Mouse (Mus musculus): ENCODE measurements around the gene Runx1. TPM values are rescaled to one million over a fixed set of nuclear protein-coding genes. Genes with fewer than 3 reads are reported as not detected.

Runx1 gene
- polyA plus RNA-seq, 1 experiment from 2014 or later, result 5.1 TPM

GRCm38 (mm10) chr16:92852276-92852675 is 26.3 kb upstream of the Runx1 start:
- WGBS, result 87% methylated on average over 6 of the region's 6 CpGs
- no peaks in the 10 kb centered on the region for H3K9me3 ChIP-seq
- no peaks in the 10 kb centered on the region for H3K36me3 ChIP-seq
- H3K4me3 ChIP-seq, result no peak overlapping the region
- H3K4me1 ChIP-seq, result no peaks in the 10 kb centered on the region
- H3K27me3 ChIP-seq, result no peaks in the 10 kb centered on the region
- no peak overlapping the region for H3K9ac ChIP-seq
- H3K4me2 ChIP-seq (replicated peaks), result no peak overlapping the region
- H3K27ac ChIP-seq, result no peak overlapping the region
- no peak for ATAC-seq (ENCODE audit: low FRiP score, low read depth)

DNA sequence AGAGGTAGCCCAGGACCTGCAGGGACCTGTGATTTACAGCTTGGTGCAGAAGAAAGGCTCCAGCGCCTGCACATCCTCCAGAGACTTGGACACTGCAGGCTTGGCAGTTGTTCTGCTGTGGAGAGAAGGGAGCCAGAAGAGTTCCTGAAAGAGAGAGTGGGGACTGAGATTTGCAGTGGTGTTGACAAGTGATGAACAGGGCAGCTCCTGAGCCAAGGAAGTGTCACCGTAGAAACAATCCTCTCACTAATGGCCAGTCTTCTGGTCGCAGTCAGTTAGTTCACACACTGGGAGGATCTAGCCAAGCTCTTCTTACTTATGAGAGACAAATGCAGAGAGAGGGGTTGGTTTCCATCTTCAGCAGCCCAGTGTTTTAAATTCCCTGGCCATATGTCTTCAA is 24.5 kb upstream of the Runx1 start:
- 71% methylated on average over 3 of the region's 3 CpGs for WGBS
- no peak overlapping the region for H3K4me2 ChIP-seq (replicated peaks)
- H3K4me3 ChIP-seq, result no peak overlapping the region
- peaks cover 11% of the 10 kb centered on the region for H3K4me1 ChIP-seq
- H3K27ac ChIP-seq, result no peak overlapping the region
- ATAC-seq (ENCODE audit: low FRiP score, low read depth), result no peak
- H3K9ac ChIP-seq, result no peak overlapping the region
- no peaks in the 10 kb centered on the region for H3K36me3 ChIP-seq
- H3K9me3 ChIP-seq, result no peaks in the 10 kb centered on the region
- no peaks in the 10 kb centered on the region for H3K27me3 ChIP-seq

DNA sequence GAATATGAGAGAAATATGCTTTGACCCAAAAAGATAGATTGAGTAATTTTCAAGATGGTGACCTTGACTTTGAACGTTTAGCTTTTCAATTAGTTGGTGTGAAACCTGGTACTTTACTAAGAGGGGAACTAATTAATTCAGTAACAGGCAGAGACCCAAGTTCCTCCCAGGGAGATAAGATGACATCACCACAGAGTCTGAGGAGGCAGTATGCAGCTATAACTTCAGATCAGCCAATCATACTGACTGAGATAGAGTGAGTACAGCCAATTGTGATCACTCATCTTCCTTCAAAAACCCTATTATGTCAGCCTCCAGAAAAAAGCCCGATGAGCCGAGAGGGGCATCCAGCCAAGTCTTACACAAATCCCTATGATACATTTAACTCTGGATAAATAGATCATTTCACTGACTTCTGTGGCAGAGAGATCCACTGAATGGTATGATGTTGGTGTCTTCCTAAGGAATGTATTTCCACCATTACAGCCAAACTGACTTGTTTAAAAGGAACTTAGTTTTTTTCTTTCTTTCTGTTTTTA is 21.9 kb upstream of the Runx1 start:
- H3K4me2 ChIP-seq (replicated peaks), result no peak overlapping the region
- H3K9ac ChIP-seq, result no peak overlapping the region
- H3K36me3 ChIP-seq, result no peaks in the 10 kb centered on the region
- no peaks in the 10 kb centered on the region for H3K9me3 ChIP-seq
- no peaks in the 10 kb centered on the region for H3K27me3 ChIP-seq
- H3K4me1 ChIP-seq, result peaks cover 15% of the 10 kb centered on the region
- H3K4me3 ChIP-seq, result no peak overlapping the region
- 79% methylated on average over 3 of the region's 3 CpGs for WGBS
- H3K27ac ChIP-seq, result no peak overlapping the region
- ATAC-seq (ENCODE audit: low FRiP score, low read depth), result no peak

DNA sequence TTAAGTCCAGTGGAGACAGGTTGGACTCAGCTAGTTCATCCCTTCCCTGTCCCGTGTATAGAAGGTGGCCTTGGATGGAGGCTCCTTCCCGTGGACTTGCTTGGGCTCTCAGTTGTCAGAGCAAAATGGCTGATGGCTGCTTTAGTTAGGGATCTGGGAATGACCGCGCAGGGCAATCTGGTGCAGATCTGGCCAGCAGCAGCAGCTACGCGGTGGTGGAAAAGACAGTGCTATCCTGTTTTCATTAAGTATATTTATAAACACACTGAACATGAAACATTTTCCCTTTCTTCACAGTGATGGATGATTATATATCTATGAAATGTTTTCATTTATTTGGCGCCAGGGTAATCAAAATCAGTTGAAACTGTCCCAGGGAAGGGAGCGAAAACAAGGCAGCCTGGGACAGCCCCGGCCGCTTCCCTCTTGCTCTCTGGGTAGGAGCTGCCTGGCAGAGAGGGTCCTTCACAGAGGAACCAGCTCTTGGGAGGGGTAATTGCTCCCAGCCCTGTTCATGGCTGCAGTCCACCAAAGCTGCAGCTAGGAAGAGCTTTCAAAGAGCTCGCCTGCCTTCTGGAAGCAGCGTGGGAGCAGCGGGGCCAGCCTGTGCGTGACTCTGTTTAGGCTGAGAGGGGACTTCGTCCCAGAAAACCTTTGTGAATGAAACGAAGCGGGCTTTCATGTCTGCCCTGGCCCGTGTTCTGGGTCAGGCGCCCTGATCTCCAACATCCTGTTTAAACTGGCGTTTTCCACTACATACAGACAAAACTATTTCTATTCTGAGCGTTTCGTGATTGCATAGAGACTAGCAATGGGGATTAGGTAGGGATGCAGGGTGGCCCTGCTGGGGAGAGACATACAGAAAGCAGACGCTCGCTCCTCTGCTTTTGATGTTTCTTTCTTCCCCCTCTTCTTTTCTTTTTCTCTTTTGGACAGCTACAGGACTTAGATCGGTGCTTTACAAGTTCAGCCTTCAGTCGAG is 19.6 kb upstream of the Runx1 start:
- WGBS, result 45% methylated on average over 26 of the region's 26 CpGs

GRCm38 (mm10) chr16:92838709-92839108 is 12.8 kb upstream of the Runx1 start:
- Histone ChIP-seq H3K36me3 (no peaks in the 10 kb centered on the region), H3K4me1 (no peaks in the 10 kb centered on the region), H3K4me3 (no peak overlapping the region), H3K27me3 (no peaks in the 10 kb centered on the region), H3K9ac (no peak overlapping the region), H3K9me3 (no peaks in the 10 kb centered on the region), H3K27ac (no peak overlapping the region), H3K4me2 (replicated peaks) (no peak overlapping the region)
- ATAC-seq (ENCODE audit: low FRiP score, low read depth), result no peak

More for the DNA sequence above, 19.6 kb upstream of the Runx1 start:
- H3K27ac ChIP-seq, result no peak overlapping the region; the same call in 1 of the 2 replicates
- H3K27me3 ChIP-seq, result no peaks in the 10 kb centered on the region
- H3K36me3 ChIP-seq, result no peaks in the 10 kb centered on the region
- no peaks in the 10 kb centered on the region for H3K9me3 ChIP-seq
- H3K4me2 ChIP-seq (replicated peaks), result peak overlapping the region; percentile 38
- peaks cover 15% of the 10 kb centered on the region for H3K4me1 ChIP-seq
- no peak overlapping the region for H3K4me3 ChIP-seq
- 0 out of 2 replicates have a peak, but pooled peaks have one; percentile 59 for ATAC-seq (ENCODE audit: low FRiP score, low read depth)
- no peak overlapping the region for H3K9ac ChIP-seq

DNA sequence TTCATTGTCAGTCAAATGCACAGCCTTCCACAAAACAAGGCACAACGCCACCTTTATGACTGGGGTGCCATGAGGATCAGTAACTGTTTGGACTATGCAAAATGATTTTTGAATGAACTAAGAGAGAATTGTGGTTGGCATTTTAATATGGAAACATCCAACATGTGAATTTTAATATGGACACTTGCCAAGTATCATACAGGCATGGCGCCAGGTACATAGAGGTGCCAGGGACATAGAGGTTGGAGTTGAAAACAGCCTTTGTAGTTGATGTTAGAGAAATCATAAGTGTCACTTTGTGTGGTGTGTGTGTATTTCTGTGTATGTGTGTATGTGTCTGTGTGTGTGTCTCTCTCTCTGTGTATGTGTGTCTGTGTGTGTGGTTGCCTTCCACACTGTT is 5.4 kb upstream of the Runx1 start:
- peaks cover 25% of the 10 kb centered on the region for H3K27me3 ChIP-seq
- H3K9ac ChIP-seq, result no peak overlapping the region
- peaks cover 16% of the 10 kb centered on the region; the same call in 1 of the 2 replicates for H3K4me1 ChIP-seq
- no peaks in the 10 kb centered on the region for H3K36me3 ChIP-seq
- no peak overlapping the region for H3K4me3 ChIP-seq
- H3K27ac ChIP-seq, result no peak overlapping the region
- no peak for ATAC-seq (ENCODE audit: low FRiP score, low read depth)
- 85% methylated on average over 2 of the region's 2 CpGs for WGBS
- no peaks in the 10 kb centered on the region for H3K9me3 ChIP-seq
- H3K4me2 ChIP-seq (replicated peaks), result no peak overlapping the region

- Histone ChIP-seq H3K27ac (no peak overlapping the region), H3K9ac (no peak overlapping the region), H3K4me1 (peaks cover 16% of the 10 kb centered on the region; the same call in 1 of the 2 replicates), H3K36me3 (no peaks in the 10 kb centered on the region), H3K4me3 (no peak overlapping the region), H3K9me3 (no peaks in the 10 kb centered on the region), H3K4me2 (replicated peaks) (no peak overlapping the region), H3K27me3 (peaks cover 25% of the 10 kb centered on the region)
- WGBS, result 38% methylated on average over 14 of the region's 14 CpGs
- ATAC-seq (ENCODE audit: low FRiP score, low read depth), result no peak
Observed at GRCm38 (mm10) chr16:92830479-92830878, 4.5 kb upstream of the Runx1 start.

DNA sequence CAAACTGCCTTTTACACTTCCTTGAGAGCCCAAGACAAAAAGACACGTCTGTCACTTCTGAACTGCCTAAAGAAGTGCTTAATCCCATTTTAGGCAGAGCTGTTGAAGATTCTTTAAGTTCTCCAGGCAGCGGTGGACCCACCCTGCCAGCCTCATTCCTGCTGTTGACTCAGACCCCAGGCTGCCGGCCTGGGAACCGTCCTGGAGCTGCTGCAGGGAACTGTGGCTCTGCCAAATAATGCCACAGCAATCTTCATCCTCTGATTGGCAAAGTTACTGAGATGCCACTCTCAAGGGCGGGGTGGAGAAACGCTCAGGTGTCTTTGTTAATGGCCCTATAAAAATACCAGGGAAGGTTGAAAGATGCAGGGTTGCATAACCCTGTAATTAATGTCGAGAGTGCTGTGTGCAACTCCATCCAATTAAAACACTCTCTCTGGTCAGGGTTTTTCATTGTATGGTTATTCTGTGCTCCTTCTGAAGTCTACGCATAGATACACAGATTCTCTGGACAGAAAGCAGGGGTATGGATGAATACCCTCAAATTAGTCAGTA is 2.4 kb upstream of the Runx1 start:
- no peak for ATAC-seq (ENCODE audit: low FRiP score, low read depth)
- Histone ChIP-seq H3K27ac (no peak overlapping the region), H3K4me2 (replicated peaks) (no peak overlapping the region), H3K27me3 (peaks cover 25% of the 10 kb centered on the region), H3K4me1 (peaks cover 18% of the 10 kb centered on the region), H3K9ac (no peak overlapping the region), H3K9me3 (no peaks in the 10 kb centered on the region), H3K36me3 (no peaks in the 10 kb centered on the region), H3K4me3 (no peak overlapping the region)
- WGBS, result 35% methylated on average over 8 of the region's 8 CpGs

GRCm38 (mm10) chr16:92827663-92828307 is 1.8 kb upstream of the Runx1 start:
- WGBS, result 57% methylated on average over 7 of the region's 7 CpGs
- Histone ChIP-seq H3K4me2 (replicated peaks) (no peak overlapping the region), H3K4me3 (no peak overlapping the region), H3K9me3 (no peaks in the 10 kb centered on the region), H3K36me3 (no peaks in the 10 kb centered on the region), H3K9ac (no peak overlapping the region), H3K4me1 (peaks cover 24% of the 10 kb centered on the region), H3K27ac (no peak overlapping the region), H3K27me3 (peaks cover 25% of the 10 kb centered on the region)
- ATAC-seq (ENCODE audit: low FRiP score, low read depth), result no peak

DNA sequence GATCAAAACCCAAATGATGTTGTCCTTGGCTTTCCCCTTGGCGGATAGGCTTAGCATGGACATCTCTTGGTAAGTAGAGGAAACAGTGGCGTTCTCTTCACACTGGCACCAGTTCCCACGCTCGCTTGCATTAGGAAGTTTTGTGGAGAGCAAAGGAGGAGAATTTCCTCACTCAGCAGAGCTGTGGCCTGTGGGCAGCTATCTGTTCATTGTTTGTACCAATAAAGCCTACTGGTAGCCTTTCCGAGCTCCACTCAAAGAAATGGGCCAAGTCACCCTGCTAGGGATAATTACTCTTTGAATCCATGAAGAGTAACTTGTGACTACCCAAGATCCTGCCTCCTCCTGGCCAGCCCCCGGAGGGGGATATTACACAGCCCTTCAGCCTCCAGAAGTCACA is 734 bp upstream of the Runx1 start:
- no peaks in the 10 kb centered on the region for H3K9me3 ChIP-seq
- ATAC-seq (ENCODE audit: low FRiP score, low read depth), result no peak
- H3K36me3 ChIP-seq, result no peaks in the 10 kb centered on the region
- peaks cover 31% of the 10 kb centered on the region for H3K4me1 ChIP-seq
- 91% methylated on average over 6 of the region's 6 CpGs for WGBS
- peaks cover 25% of the 10 kb centered on the region for H3K27me3 ChIP-seq
- no peak overlapping the region for H3K4me3 ChIP-seq
- H3K4me2 ChIP-seq (replicated peaks), result no peak overlapping the region
- no peak overlapping the region for H3K27ac ChIP-seq
- H3K9ac ChIP-seq, result no peak overlapping the region

GRCm38 (mm10) chr16:92825204-92825843 is 625 bp downstream of the Runx1 start:
- H3K36me3 ChIP-seq, result no peaks in the 10 kb centered on the region
- H3K4me2 ChIP-seq (replicated peaks), result no peak overlapping the region
- H3K9ac ChIP-seq, result peak overlapping the region; percentile 5; the same call in 1 of the 2 replicates
- 85% methylated on average over 18 of the region's 18 CpGs for WGBS
- ATAC-seq (ENCODE audit: low FRiP score, low read depth), result no peak
- no peak overlapping the region for H3K4me3 ChIP-seq
- peaks cover 26% of the 10 kb centered on the region for H3K4me1 ChIP-seq
- peaks cover 18% of the 10 kb centered on the region for H3K27me3 ChIP-seq
- H3K9me3 ChIP-seq, result no peaks in the 10 kb centered on the region
- H3K27ac ChIP-seq, result no peak overlapping the region

Measured in limb, embryonic 13.5 days (tissue).